Mouse (Mus musculus) cerebellum, adult 2 months (tissue): Measurements from ENCODE around the gene Ly9. TPM values are rescaled to one million over a fixed set of nuclear protein-coding genes. Genes with fewer than 3 reads are reported as not detected.
A peak's percentile ranks its signal among the peaks of the same experiment; 100 is the strongest.

Experiments used
- DNase-seq, 2 experiments: peaks; one replicate each; pipeline ENCODE4 v3.0.0; 2021
- H3K27ac ChIP-seq: fragments of 200-500 bp; 2 replicates; pipeline ENCODE4 v1.5.1; 2012; ENCODE audit warnings: low read length, control low read depth, inconsistent platforms; ENCODE audit not compliant: insufficient read depth
- H3K27me3 ChIP-seq: fragments of 200-500 bp; 2 replicates; pipeline ENCODE4 v1.6.1; 2012; ENCODE audit warnings: inconsistent platforms, mild to moderate bottlenecking, low read length, moderate library complexity; ENCODE audit not compliant: control insufficient read depth, insufficient read depth
- H3K4me1 ChIP-seq: fragments of 200-500 bp; 2 replicates; pipeline ENCODE4 v1.6.1; 2011; ENCODE audit warnings: low read length; ENCODE audit not compliant: control insufficient read depth, insufficient read depth
- H3K4me3 ChIP-seq: fragments of 200-500 bp; replicated peaks from 2 replicates; pipeline ENCODE3; 2011; ENCODE audit warnings: mild to moderate bottlenecking, low read depth, low read length, control low read depth; ENCODE audit not compliant: insufficient read depth
- CTCF ChIP-seq: fragments of 200-500 bp; IDR thresholded peaks from 2 replicates; pipeline ENCODE4 v1.5.1; 2011; ENCODE audit warnings: low read depth, mild to moderate bottlenecking, control low read depth, low read length, moderate library complexity, borderline replicate concordance; ENCODE audit not compliant: insufficient read depth
- POLR2A ChIP-seq: fragments of 200-500 bp; IDR thresholded peaks from 2 replicates; pipeline ENCODE4 v1.6.1; 2011; ENCODE audit warnings: low read length, control low read depth, borderline replicate concordance; ENCODE audit not compliant: insufficient read depth
- WGBS: fragments of 180-500 bp; shearing (Covaris S2); methylation state at CpG from one replicate; pipeline ENCODE4 v1.1.7; 2018; 5-methylcytosine and 5-hydroxymethylcytosine counted together
- polyA plus RNA-seq: library from polyadenylated mRNA; depleted of rRNA; stranded (reverse); fragments of >200 nt; gene quantifications from 2 replicates; pipeline ENCODE4 v1.2.3, GENCODE M21; 2012

Ly9 gene
- polyA plus RNA-seq, 1 experiment, result 0.16 TPM

- no peak for DNase-seq
- no peak for TF ChIP-seq POLR2A
- no peak for TF ChIP-seq CTCF
- H3K27ac ChIP-seq, result no peak overlapping the region
- H3K4me3 ChIP-seq, result no peak overlapping the region
- no peaks in the 10 kb centered on the region for H3K4me1 ChIP-seq
- 84% methylated on average over 8 of the region's 8 CpGs for WGBS
- no peaks in the 10 kb centered on the region for H3K27me3 ChIP-seq
Observed at GRCm38 (mm10) chr1:171637101-171637500, 29.9 kb upstream of the Ly9 start.

GRCm38 (mm10) chr1:171635696-171636095 lies 28.5 kb upstream of the Ly9 start:
- no peak for TF ChIP-seq CTCF
- TF ChIP-seq POLR2A, result no peak
- no peak for DNase-seq
- no peak overlapping the region for H3K4me3 ChIP-seq
- WGBS, result 59% methylated on average over 6 of the region's 6 CpGs
- no peaks in the 10 kb centered on the region for H3K4me1 ChIP-seq
- no peaks in the 10 kb centered on the region for H3K27me3 ChIP-seq
- H3K27ac ChIP-seq, result no peak overlapping the region

- TF ChIP-seq CTCF, result no peak
- no peak for TF ChIP-seq POLR2A
- WGBS, result 45% methylated on average over 2 of the region's 2 CpGs
- no peak overlapping the region for H3K27ac ChIP-seq
- no peak overlapping the region for H3K4me3 ChIP-seq
- H3K27me3 ChIP-seq, result no peaks in the 10 kb centered on the region
- DNase-seq, result peak in 1 of 2 experiments; percentile 4
- no peaks in the 10 kb centered on the region for H3K4me1 ChIP-seq
Observed at GRCm38 (mm10) chr1:171631447-171631846, 24.2 kb upstream of the Ly9 start.

GRCm38 (mm10) chr1:171630912-171631311 lies 23.7 kb upstream of the Ly9 start:
- H3K27ac ChIP-seq, result no peak overlapping the region
- no peak overlapping the region for H3K4me3 ChIP-seq
- no peaks in the 10 kb centered on the region for H3K27me3 ChIP-seq
- no peaks in the 10 kb centered on the region for H3K4me1 ChIP-seq
- no peak for DNase-seq
- TF ChIP-seq CTCF (no peak), POLR2A (no peak)
- 43% methylated on average over 4 of the region's 4 CpGs for WGBS

- Histone ChIP-seq H3K27ac (no peak overlapping the region), H3K27me3 (no peaks in the 10 kb centered on the region), H3K4me1 (no peaks in the 10 kb centered on the region), H3K4me3 (no peak overlapping the region)
- no peak for DNase-seq
- 82% methylated on average over 7 of the region's 7 CpGs for WGBS
- TF ChIP-seq POLR2A (no peak), CTCF (no peak)
Observed at GRCm38 (mm10) chr1:171630041-171630440, 22.8 kb upstream of the Ly9 start.

GRCm38 (mm10) chr1:171629168-171629567 lies 22.0 kb upstream of the Ly9 start:
- Histone ChIP-seq H3K27me3 (no peaks in the 10 kb centered on the region), H3K4me1 (no peaks in the 10 kb centered on the region), H3K4me3 (no peak overlapping the region), H3K27ac (no peak overlapping the region)
- DNase-seq, result no peak
- 84% methylated on average over 6 of the region's 6 CpGs for WGBS
- TF ChIP-seq CTCF (no peak), POLR2A (no peak)

GRCm38 (mm10) chr1:171627801-171628200 lies 20.6 kb upstream of the Ly9 start:
- DNase-seq, result no peak
- no peak for TF ChIP-seq CTCF
- no peak for TF ChIP-seq POLR2A
- H3K27me3 ChIP-seq, result no peaks in the 10 kb centered on the region
- no peak overlapping the region for H3K4me3 ChIP-seq
- 78% methylated on average over 3 of the region's 3 CpGs for WGBS
- no peak overlapping the region for H3K27ac ChIP-seq
- no peaks in the 10 kb centered on the region for H3K4me1 ChIP-seq

GRCm38 (mm10) chr1:171620091-171620490 lies 12.9 kb upstream of the Ly9 start:
- Histone ChIP-seq H3K27me3 (no peaks in the 10 kb centered on the region), H3K27ac (no peak overlapping the region), H3K4me1 (peaks cover 5% of the 10 kb centered on the region), H3K4me3 (no peak overlapping the region)
- 94% methylated on average over 6 of the region's 6 CpGs for WGBS
- DNase-seq, result no peak
- TF ChIP-seq CTCF (no peak), POLR2A (no peak)
